Mouse (Mus musculus) CD4-positive, CD25-positive, alpha-beta regulatory T cell, adult 2 months (primary cell): ENCODE measurements around the gene Ugt1a8.
"Not testable (repeated sequence)": the region's sequence is repeated elsewhere in the genome, so short reads cannot be mapped to it uniquely, and the experiment has no call there.

ENCODE experiments used
- DNase-seq: peaks from one replicate; pipeline ENCODE4 v3.0.0-alpha.2; 2012; ENCODE audit warnings: low read depth, low spot score

Gene Ugt1a8

GRCm38 (mm10) chr1:88219054-88219453, 131.4 kb downstream of the Ugt1a8 start:
- peak; percentile 8 for DNase-seq

GRCm38 (mm10) chr1:88220336-88220735, 132.7 kb downstream of the Ugt1a8 start:
- peak; percentile 12 for DNase-seq

- peak; percentile 8 for DNase-seq
These were observed 134.6 kb downstream of the Ugt1a8 start for GRCm38 (mm10) chr1:88222216-88222615.

- DNase-seq: not testable (repeated sequence)
These were observed 135.4 kb downstream of the Ugt1a8 start for GRCm38 (mm10) chr1:88223011-88223515.

- DNase-seq: peak; percentile 17
These were observed 136.0 kb downstream of the Ugt1a8 start for GRCm38 (mm10) chr1:88223591-88223990.

- DNase-seq: peak; percentile 12
These were observed 136.6 kb downstream of the Ugt1a8 start for GRCm38 (mm10) chr1:88224029-88224776.

- peak; percentile 1 for DNase-seq
These were observed 137.7 kb downstream of the Ugt1a8 start for GRCm38 (mm10) chr1:88225301-88225700.

GRCm38 (mm10) chr1:88225741-88226140, 138.1 kb downstream of the Ugt1a8 start:
- peak; percentile 2 for DNase-seq

GRCm38 (mm10) chr1:88226670-88227379, 139.2 kb downstream of the Ugt1a8 start, which contains the start of gene Mroh2a:
Mroh2a (plus strand) TSS chr1:88226986.
- peak; percentile 4 for DNase-seq

GRCm38 (mm10) chr1:88227482-88227881, 139.9 kb downstream of the Ugt1a8 start:
- DNase-seq: no peak

GRCm38 (mm10) chr1:88228121-88228520, 140.5 kb downstream of the Ugt1a8 start:
- DNase-seq: no peak

- DNase-seq: no peak
These were observed 142.0 kb downstream of the Ugt1a8 start for GRCm38 (mm10) chr1:88229566-88229965.

- no peak for DNase-seq
These were observed 142.4 kb downstream of the Ugt1a8 start for GRCm38 (mm10) chr1:88229986-88230385.

GRCm38 (mm10) chr1:88230421-88230820, 142.8 kb downstream of the Ugt1a8 start:
- DNase-seq: no peak

GRCm38 (mm10) chr1:88230981-88231802, 143.6 kb downstream of the Ugt1a8 start:
- no peak for DNase-seq

GRCm38 (mm10) chr1:88231803-88232499, 144.3 kb downstream of the Ugt1a8 start:
- no peak for DNase-seq

- DNase-seq: no peak
These were observed 145.2 kb downstream of the Ugt1a8 start for GRCm38 (mm10) chr1:88232664-88233380.

GRCm38 (mm10) chr1:88233421-88234247, 146.0 kb downstream of the Ugt1a8 start:
- no peak for DNase-seq

- DNase-seq: no peak
These were observed 146.6 kb downstream of the Ugt1a8 start for GRCm38 (mm10) chr1:88234248-88234610.

GRCm38 (mm10) chr1:88234646-88235045, 147.0 kb downstream of the Ugt1a8 start:
- no peak for DNase-seq
